Mouse (Mus musculus) 3T3-L1 (cell line): ENCODE measurements around the gene Med12l.
A peak's percentile ranks its signal among the peaks of the same experiment; 100 is the strongest.
"Not testable (repeated sequence)": the region's sequence is repeated elsewhere in the genome, so short reads cannot be mapped to it uniquely, and the experiment has no call there.

Experiments
- DNase-seq: peaks from one replicate; pipeline ENCODE4 v3.0.0-alpha.2; 2015; ENCODE audit warnings: low read depth, low spot score

The Med12l gene

DNA sequence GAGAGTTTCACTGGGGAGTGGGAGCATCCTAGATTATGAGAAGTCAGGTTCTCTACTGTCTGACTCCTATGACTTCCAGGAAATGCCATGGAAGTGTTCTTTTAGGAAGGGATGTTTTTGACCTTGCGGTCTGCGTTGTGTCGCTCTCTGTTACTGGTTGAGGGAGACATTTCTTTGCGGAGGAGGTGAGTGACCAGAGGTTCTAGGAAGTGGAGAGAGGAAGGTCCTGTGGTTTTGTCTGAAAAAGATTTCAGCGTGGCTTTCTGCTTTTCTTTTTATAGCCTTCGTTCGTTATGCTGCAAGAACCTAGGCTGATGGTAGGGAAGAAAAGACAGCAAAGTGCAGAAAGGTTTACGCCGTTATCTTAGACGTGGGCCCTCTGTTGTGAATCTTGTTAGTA lies 92.9 kb downstream of the Med12l start:
- DNase-seq = no peak

DNA sequence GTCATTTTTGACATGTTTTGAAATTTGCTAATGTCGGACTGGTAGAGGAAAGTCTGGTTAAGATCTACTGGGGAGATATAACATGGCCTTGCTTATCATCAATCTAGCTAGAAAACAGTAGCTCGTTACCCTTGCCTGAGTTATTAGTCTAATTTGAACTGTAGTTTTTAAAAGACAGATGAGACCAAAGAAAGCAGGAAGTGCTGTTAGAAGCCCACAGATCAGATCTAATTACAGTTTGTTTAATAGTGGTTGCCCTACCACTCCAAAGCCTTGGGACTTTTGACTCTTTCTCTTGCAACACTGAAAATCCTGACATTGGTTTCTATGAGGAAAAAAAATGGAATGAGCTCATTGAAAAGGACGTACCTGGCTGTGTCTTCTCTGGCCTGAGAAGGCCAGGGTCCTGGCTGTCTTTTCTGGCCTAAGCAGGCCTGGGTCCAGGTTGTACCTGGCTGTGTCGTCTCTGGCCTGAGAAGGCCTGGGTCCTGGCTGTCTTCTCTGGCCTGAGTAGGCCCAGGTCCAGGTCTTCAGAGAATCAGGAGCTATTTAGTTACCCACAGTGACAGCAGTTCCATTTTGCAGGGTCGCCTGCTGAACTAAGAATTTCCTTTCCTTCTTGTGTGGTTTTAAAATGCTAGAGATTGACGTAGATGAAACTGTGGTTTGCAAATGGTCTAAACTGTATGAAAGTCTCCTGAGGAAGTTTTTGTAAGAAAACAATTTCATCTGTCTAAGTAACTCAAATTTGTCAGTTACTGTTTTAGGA lies 95.8 kb downstream of the Med12l start, which contains the start of gene Gpr171:
Gpr171 (minus strand) TSS at position 604 of the 769 bp plus-strand sequence.
- DNase-seq = no peak

- DNase-seq = no peak
These were observed 96.5 kb downstream of the Med12l start for GRCm38 (mm10) chr3:59102146-59102545.

DNA sequence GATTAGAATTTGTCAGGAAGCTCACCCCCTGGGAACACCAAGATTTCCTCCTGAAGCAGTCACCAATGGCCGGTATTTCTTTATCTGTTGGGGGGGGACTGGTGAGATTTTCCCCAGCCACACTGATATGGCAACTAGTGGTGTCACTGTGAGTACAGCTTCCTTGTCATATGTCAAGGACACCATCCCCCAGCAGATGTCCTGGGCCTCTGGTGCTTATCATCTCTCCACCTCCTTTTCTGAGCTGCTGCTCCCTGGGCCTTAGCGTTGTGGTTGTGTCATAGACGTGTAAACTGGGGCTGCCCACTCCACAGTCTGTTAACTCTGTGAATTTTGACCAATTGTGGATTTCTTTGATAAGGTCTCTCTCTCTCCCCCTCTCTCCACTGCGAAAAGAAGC lies 98.8 kb downstream of the Med12l start:
- no peak for DNase-seq

- no peak for DNase-seq
These were observed 101.8 kb downstream of the Med12l start for GRCm38 (mm10) chr3:59107439-59107838.

- DNase-seq = not testable (repeated sequence)
These were observed 104.2 kb downstream of the Med12l start for GRCm38 (mm10) chr3:59109834-59110233.

GRCm38 (mm10) chr3:59111944-59112343 lies 106.3 kb downstream of the Med12l start:
- no peak for DNase-seq

DNA sequence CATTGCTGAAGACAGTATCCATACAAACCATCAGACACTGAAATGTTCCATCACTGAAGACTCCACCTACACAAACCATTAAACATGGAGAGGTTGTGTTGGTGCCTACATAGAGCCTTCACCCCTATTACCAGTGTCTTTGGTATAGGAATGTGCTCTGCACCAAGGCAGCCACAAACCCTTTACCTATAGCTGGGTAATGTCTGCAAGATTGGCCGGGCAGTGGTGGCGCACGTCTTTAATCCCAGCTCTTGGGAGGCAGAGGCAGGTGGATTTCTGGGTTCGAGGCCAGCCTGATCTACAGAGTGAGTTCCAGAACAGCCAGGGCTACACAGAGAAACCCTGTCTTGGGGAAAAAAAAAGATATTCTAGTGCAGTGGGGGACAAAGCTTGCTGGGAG lies 107.7 kb downstream of the Med12l start:
- DNase-seq = not testable (repeated sequence)

GRCm38 (mm10) chr3:59113973-59114517 lies 108.4 kb downstream of the Med12l start:
- peak; percentile 45 for DNase-seq

GRCm38 (mm10) chr3:59121067-59121730 lies 115.6 kb downstream of the Med12l start:
- DNase-seq = peak; percentile 81

DNA sequence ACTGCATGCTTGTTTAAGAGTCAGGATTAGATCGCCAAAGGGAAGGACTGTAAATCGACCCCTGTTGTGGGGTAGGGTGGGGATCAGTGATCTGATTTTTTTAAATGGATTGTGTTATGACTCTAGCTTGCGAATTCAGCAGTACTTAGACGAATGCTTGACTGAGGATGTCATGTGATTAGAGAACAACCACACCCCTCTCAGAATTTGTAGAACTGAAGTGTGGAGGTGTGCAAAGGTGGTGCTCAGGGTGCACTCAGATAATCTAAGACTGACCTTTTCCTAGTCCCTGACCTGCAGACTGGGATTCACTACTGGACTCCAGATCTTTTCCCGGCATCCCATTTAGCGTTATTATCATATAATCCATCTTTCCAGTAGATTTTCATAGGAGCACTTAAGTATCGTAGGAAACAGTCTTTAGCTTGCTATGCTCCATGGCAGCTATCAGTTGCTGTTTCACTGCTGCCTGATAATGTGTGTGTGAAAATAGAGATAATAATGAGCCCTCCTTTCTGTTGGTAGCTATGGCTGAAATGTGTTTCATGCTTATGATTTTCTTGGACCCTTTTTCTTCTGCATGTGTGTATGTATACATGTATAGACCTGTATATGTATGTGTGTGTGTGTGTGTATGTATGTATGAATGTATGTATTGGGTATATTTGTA lies 116.3 kb downstream of the Med12l start:
- no peak for DNase-seq

DNA sequence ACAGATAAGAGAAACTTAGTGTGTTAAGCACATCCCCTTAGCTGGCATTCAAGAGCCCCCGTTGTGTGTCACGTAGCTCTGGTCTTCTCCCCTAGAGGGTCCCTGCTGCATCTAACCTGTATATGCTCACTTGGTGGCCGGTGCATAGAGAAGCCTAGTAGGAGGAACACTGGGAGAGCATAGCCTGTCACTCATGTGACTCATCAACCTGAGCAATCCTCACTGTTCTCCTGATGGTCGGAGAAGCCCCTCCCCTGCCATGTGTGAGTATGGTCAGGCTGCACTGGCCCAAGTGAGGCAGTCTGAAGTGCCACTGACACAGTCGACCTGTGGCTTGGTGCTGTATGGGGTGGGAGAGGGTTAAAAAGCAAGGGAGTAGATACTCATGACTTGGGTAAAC lies 119.4 kb downstream of the Med12l start:
- DNase-seq = peak; percentile 59

GRCm38 (mm10) chr3:59125783-59126555 lies 120.3 kb downstream of the Med12l start:
- peak; percentile 83 for DNase-seq

DNA sequence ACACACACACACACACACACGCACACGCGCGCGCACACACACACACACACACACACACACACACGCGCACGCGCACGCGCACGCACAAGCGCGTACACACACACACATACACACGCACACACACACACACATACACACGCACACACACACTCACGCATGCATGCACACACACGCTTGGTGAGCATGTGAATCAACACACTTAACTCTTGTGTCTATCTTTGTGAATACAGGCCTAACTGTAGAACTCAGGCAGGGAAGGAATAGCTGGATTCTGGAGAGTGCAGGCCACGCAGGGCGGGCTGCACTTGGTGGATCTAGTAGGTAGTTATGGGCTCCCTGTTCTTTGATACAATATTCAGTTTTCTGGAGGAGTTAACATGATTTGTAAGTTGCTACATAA lies 123.1 kb downstream of the Med12l start:
- DNase-seq = no peak

DNA sequence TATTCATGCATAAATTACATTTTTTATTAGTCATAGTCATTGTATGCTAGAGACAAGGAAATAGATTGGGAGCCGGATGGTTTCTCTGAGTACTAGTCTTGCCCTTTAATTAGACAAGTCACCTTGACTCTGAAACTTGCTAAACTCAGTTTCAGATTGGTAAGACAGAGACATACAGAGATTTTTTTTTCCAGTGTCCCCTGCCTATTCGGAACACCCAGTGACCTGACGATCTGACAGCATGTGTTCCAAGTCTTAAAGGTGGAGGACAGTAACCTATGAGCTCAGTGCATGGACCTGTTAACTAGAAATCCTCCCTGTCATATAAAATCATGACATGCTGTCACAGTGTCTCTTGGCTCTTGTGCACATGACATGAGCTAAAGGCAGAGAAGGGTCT lies 123.9 kb downstream of the Med12l start:
- DNase-seq = no peak

- DNase-seq = no peak
These were observed 124.8 kb downstream of the Med12l start for GRCm38 (mm10) chr3:59130431-59130830.

DNA sequence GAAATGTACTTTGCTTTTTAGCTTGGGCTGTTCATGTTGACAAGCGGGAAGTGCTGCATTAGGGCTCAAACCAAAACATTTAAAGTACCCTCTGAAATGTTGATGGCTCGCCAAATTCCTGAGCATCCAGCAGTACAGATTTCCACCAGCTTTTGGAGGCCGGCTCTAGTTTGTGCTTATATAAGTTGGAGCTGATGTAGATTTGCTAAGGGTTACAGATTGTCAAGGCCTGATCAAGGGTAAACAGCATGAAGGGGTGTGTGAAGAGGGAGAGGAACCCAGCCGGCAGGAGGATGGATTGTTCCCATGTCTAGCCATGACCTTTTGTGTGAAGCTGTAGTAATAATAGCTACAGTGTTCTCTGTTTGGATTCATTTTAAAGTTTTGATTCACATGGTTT lies 125.5 kb downstream of the Med12l start:
- peak; percentile 34 for DNase-seq

GRCm38 (mm10) chr3:59131966-59132365 lies 126.3 kb downstream of the Med12l start:
- DNase-seq = no peak

DNA sequence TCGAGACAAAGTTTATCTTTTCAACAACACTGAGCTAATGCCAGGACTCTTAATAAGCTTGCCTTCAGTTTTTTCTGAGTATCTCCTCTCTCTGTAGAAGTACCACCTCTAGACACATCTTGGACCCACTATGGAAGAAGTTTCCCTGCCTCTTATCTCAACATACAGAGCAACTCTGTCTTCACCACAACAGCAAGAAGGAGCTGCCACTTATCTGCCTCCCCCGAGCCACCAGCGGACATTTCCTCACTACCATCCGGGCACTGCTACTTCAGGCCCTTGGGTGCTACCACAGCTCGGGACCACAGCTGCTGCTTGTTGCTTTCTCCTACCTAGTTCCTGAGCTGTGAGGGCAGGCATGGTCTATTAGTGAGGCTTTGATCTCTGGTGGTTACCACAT lies 127.6 kb downstream of the Med12l start:
- no peak for DNase-seq

DNA sequence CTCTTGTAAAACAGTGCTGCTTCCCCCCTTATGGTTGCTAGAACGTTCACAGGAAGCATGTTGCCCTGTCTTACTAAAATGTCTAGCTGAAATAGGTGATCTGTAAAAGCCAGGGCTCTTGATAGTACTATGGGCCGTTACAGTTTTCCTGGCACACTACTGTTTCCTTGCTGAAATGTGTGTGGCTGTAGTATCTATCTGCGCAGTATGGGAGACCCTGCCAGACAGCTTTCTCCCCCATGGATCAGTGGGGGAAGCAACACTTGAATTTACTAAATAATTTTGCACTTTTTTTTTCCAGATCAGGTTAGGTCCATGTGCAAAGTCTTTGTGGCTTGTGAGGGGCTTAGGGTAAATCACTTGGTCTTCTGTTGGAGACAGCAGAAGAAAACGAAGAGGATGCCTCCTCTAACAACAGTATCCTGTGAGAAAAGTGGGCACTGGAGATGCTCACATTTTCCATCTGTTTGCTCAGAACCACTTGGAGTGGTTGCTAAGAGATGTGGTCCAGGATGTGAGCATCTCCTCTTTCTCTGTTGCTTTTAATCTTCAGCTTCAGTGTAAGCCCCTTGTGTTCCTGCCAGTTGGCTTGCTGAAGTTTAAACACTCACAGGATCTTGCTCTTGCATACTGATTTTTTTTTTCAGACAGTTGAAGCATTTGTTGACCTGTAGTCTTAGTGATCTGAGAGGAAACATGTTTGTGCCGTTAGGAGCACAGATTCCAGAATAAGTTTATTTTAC lies 130.5 kb downstream of the Med12l start:
- DNase-seq = no peak

- DNase-seq = no peak
These were observed 133.4 kb downstream of the Med12l start for GRCm38 (mm10) chr3:59138946-59139468.
